Mouse (Mus musculus) hindbrain, embryonic 16.5 days (tissue): Measurements from ENCODE around the gene Inha. TPM values are rescaled to one million over a fixed set of nuclear protein-coding genes. Genes with fewer than 3 reads are reported as not detected.

Experiments used
- ATAC-seq: fragments of 200-750 bp; cut with Nextera tagmentation; 2 replicates; pipeline ENCODE4 v1.8.0; 2017; ENCODE audit warnings: moderate TSS enrichment, moderate library complexity
- H3K27ac ChIP-seq: fragments of 300-500 bp; sonication (generic); 2 replicates; pipeline ENCODE4 v1.5.1; 2014; ENCODE audit warnings: low read depth, mild to moderate bottlenecking, control low read depth, low read length, moderate library complexity
- H3K27me3 ChIP-seq: fragments of 300-500 bp; sonication (generic); replicated peaks from 2 replicates; pipeline ENCODE4 v1.6.1; 2014; ENCODE audit warnings: low read length; ENCODE audit not compliant: control insufficient read depth, insufficient read depth
- H3K36me3 ChIP-seq: fragments of 300-500 bp; sonication (generic); 2 replicates; pipeline ENCODE4 v1.6.1; 2014; ENCODE audit warnings: mild to moderate bottlenecking, low read length, moderate library complexity, mixed read lengths; ENCODE audit not compliant: control insufficient read depth, insufficient read depth
- H3K4me1 ChIP-seq: fragments of 300-500 bp; sonication (generic); 2 replicates; pipeline ENCODE4 v1.6.1; 2014; ENCODE audit warnings: low read depth, low read length; ENCODE audit not compliant: control insufficient read depth, insufficient read depth
- H3K4me2 ChIP-seq: fragments of 300-500 bp; sonication (generic); 2 replicates; pipeline ENCODE4 v1.6.1; 2014; ENCODE audit warnings: mild to moderate bottlenecking, low read length, control low read depth, moderate library complexity
- H3K4me3 ChIP-seq: fragments of 300-500 bp; sonication (generic); 2 replicates; pipeline ENCODE4 v1.5.1; 2014; ENCODE audit warnings: mild to moderate bottlenecking, low read length, control low read depth, moderate library complexity
- H3K9ac ChIP-seq: fragments of 300-500 bp; sonication (generic); 2 replicates; pipeline ENCODE4 v1.6.1; 2014; ENCODE audit warnings: low read depth, mild to moderate bottlenecking, control low read depth, low read length, moderate library complexity
- H3K9me3 ChIP-seq: fragments of 300-500 bp; sonication (generic); 2 replicates; pipeline ENCODE4 v1.6.1; 2014; ENCODE audit warnings: mild to moderate bottlenecking, low read length, moderate library complexity; ENCODE audit not compliant: control insufficient read depth
- WGBS: fragments of 180-500 bp; shearing (Covaris S2); extraction: QIAGEN DNeasy Blood & Tissue Kit; methylation state at CpG from one replicate; pipeline ENCODE4 v1.1.7; 2014; 5-methylcytosine and 5-hydroxymethylcytosine counted together
- polyA plus RNA-seq: library from polyadenylated mRNA; unstranded; fragments of >200 nt; fragmentation: Nextera tagmentation; extraction: Ambion mirVana; gene quantifications from 2 replicates; pipeline ENCODE4 v1.2.1, GENCODE M21; 2015

The Inha gene
- polyA plus RNA-seq, 1 experiment from 2014 or later = 17.9 TPM

DNA sequence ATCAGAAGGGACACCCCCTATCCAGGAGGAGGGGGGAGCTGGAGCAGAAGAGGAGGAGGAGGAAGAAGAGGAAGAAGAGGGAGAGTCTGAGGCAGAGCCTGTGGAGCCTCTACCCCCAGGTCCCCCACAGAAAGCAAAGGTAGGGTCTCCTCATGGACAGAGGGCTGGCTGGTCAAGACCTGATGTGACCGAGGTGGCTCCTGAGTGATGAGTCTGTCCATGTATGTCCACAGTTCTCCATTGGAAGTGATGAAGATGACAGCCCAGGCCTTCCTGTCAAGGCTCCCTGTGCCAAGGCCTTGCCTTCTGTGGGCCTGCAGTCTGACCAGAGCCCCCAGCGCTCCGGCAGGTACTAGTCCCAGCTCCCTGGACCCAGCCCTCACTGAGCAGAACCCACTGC, 41.2 kb downstream of the Inha start:
- H3K27me3 ChIP-seq = no peaks in the 10 kb centered on the region
- peaks cover 17% of the 10 kb centered on the region for H3K4me1 ChIP-seq
- peaks cover 27% of the 10 kb centered on the region for H3K36me3 ChIP-seq
- no peak overlapping the region for H3K4me2 ChIP-seq
- H3K27ac ChIP-seq = no peak overlapping the region
- no peaks in the 10 kb centered on the region for H3K9me3 ChIP-seq
- no peak overlapping the region; the same call in 1 of the 2 replicates for H3K9ac ChIP-seq
- no peak overlapping the region for H3K4me3 ChIP-seq
- WGBS = 100% methylated on average over 3 of the region's 3 CpGs
- no peak for ATAC-seq

DNA sequence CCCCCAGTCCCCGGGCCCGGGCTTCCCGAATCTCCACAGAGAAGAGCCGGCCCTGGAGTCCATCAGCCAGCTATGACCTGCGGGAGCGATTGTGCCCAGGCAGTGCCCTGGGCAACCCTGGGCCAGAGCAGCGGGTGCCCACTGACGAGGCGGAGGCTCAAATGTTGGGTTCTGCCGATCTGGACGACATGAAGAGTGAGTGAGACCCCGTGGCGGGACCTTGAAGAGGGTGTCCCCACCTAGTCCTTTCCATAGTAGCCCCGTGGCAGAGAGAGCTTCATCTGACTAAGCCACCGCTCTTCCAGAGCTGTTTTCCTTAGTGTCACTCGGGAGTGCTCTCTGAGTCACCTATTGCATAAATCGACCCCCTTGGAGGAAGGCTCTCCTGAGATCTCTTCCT, 42.0 kb downstream of the Inha start:
- Histone ChIP-seq H3K27ac (no peak overlapping the region), H3K4me3 (no peak overlapping the region), H3K4me1 (peaks cover 17% of the 10 kb centered on the region), H3K27me3 (no peaks in the 10 kb centered on the region), H3K4me2 (no peak overlapping the region), H3K9ac (no peak overlapping the region), H3K36me3 (peaks cover 32% of the 10 kb centered on the region), H3K9me3 (no peaks in the 10 kb centered on the region)
- no peak for ATAC-seq
- WGBS = 89% methylated on average over 17 of the region's 17 CpGs

DNA sequence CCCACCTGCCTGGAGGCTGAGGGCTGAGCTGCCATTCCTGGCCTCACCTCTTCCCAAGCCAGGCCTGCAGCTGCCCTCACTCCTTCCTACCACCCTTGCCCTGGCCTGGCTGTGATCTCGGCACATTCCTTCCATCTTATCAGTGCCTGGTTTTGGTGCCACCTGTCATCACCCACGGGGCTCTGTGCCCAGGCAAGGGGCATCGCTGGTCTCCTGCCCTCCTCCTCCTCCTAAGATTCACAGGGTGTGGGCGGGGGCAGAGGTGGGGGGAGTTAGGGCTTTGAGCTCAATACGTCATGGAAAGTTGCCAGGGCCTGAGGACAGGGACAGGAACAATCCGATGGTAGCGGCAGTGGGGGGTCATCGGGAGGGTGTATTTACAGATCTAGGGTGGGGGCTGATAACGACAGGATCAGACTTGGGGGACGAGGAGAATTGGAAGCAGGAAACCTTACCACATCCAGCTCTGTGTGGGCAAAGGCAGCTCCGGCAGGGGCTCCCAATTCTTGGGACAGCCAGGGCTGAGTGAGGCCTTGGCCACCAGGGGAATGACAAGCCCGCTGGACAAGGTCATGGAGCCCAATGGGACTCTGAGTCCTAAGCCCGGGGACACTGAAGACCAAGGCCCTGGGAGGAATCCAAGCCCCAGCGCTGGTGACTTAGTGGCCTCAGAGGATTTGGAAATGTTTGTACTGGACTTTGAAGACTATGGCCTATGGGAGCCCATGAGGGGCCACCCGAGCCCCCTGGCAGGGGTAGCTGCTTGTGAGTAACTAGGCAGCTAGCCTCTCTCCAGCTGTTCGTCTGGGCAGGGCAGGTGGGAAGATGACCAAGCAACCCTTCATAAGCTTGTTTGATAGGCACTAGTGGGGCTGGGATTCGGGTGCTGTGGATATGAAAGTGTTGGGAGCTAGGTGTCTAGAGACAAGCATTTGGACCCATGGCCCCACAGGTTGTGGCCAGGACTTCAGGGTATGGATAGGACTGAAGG, 42.7 kb downstream of the Inha start:
- Histone ChIP-seq H3K9me3 (no peaks in the 10 kb centered on the region), H3K4me2 (no peak overlapping the region), H3K9ac (no peak overlapping the region), H3K27me3 (no peaks in the 10 kb centered on the region), H3K36me3 (peaks cover 37% of the 10 kb centered on the region), H3K27ac (no peak overlapping the region), H3K4me1 (peaks cover 17% of the 10 kb centered on the region), H3K4me3 (no peak overlapping the region)
- WGBS = 82% methylated on average over 17 of the region's 17 CpGs
- ATAC-seq = no peak

DNA sequence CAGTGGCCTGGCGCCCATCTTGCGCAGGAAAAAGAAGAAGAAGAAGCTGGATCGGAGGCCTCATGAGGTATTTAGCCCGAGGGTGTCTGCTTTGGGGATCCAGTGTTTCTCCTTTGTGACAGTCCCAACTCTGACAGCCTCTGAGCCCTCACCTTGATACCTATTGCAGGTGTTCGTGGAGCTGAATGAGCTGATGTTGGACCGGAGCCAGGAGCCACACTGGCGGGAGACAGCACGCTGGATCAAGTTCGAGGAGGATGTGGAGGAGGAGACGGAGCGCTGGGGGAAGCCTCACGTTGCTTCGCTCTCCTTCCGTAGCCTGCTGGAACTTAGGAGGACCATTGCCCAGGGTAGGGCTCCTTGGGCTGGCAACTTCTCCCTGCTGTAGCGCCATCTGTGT, 43.7 kb downstream of the Inha start:
- WGBS = 88% methylated on average over 15 of the region's 15 CpGs
- no peaks in the 10 kb centered on the region for H3K27me3 ChIP-seq
- H3K9me3 ChIP-seq = no peaks in the 10 kb centered on the region
- H3K36me3 ChIP-seq = peaks cover 44% of the 10 kb centered on the region
- no peak overlapping the region for H3K4me3 ChIP-seq
- peaks cover 14% of the 10 kb centered on the region for H3K4me1 ChIP-seq
- no peak overlapping the region for H3K9ac ChIP-seq
- no peak for ATAC-seq
- no peak overlapping the region for H3K4me2 ChIP-seq
- H3K27ac ChIP-seq = no peak overlapping the region

DNA sequence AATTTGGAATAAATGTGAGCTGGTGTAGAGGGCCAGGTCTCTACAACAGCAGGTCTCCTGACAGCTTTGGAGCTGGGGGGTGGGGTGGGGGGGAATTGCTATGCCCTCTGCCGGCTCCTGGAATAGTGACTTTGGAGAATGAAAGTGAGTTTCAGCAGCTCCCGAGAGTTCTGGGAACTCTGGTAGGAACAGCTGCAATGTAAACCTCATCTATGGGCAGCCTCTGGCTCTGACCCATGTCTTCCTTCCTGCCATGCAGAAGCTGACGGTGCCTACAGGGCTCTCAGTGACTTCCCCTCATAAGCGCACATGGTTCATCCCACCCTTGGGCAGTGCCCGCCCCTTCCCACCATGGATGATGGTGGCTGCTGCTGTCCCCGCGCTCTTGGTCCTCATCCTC, 48.8 kb downstream of the Inha start:
- no peak for ATAC-seq
- 89% methylated on average over 7 of the region's 7 CpGs for whole genome bisulfite sequencing
- Histone ChIP-seq H3K27me3 (no peaks in the 10 kb centered on the region), H3K9me3 (no peaks in the 10 kb centered on the region), H3K4me3 (no peak overlapping the region), H3K4me1 (peaks cover 7% of the 10 kb centered on the region), H3K4me2 (no peak overlapping the region), H3K9ac (no peak overlapping the region), H3K36me3 (peaks cover 56% of the 10 kb centered on the region), H3K27ac (no peak overlapping the region)

DNA sequence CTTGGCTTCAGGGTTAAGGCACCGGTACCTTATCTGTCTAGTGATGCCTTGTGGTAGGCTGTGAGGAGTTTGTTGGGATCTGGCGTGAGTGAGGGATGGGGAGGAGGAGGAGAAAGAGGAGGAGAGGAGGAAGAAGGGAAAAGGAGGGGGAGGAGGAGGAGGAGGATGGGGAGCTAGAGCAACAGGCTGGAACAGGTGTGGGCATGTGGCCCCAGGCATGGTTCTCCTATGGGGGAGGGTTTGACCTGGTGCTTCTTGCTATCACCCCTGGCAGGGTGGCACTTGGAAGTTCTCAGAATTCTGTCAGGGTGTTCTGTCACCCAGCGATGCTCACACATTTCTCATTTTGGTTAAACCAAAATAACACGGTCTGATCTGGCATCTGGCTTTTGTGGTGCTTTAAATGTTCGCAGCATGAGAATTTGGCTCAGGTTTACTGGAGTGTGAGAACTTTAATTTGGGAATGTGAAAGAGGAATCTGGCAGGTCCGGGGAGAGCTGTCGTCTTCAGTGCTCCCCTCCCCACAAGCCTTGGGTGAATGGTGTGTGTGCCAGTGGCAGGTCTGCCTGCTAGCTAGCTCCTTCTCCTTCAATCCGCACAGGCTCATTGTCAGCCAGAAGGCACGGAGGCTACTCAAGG, 49.4 kb downstream of the Inha start:
- no peak overlapping the region for H3K4me2 ChIP-seq
- H3K9me3 ChIP-seq = no peaks in the 10 kb centered on the region
- ATAC-seq = no peak
- no peaks in the 10 kb centered on the region for H3K27me3 ChIP-seq
- no peak overlapping the region for H3K9ac ChIP-seq
- H3K36me3 ChIP-seq = peaks cover 55% of the 10 kb centered on the region
- no peak overlapping the region for H3K27ac ChIP-seq
- H3K4me3 ChIP-seq = no peak overlapping the region
- H3K4me1 ChIP-seq = peaks cover 11% of the 10 kb centered on the region
- 88% methylated on average over 9 of the region's 9 CpGs for WGBS

DNA sequence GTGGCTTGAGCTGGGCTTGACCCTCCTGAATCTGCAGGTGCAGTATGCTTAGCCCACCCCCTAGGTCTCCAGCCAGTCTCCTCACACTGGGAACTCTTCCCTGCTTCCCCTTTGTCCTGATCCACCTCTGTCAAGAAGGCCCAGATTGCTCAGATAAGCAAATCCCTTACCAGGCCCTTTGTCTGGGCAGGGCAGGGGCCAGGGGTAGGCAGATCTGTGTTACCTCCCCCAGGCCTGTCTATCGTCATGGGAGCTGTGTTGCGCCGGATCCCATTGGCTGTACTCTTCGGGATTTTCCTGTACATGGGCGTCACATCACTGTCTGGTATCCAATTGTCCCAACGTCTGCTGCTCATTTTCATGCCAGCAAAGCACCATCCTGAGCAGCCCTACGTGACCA, 50.2 kb downstream of the Inha start:
- H3K36me3 ChIP-seq = peaks cover 48% of the 10 kb centered on the region
- 89% methylated on average over 7 of the region's 7 CpGs for WGBS
- H3K9me3 ChIP-seq = no peaks in the 10 kb centered on the region
- no peak overlapping the region for H3K4me3 ChIP-seq
- no peak for ATAC-seq
- H3K27ac ChIP-seq = no peak overlapping the region
- H3K4me2 ChIP-seq = no peak overlapping the region
- no peak overlapping the region for H3K9ac ChIP-seq
- H3K27me3 ChIP-seq = no peaks in the 10 kb centered on the region
- H3K4me1 ChIP-seq = peaks cover 17% of the 10 kb centered on the region

DNA sequence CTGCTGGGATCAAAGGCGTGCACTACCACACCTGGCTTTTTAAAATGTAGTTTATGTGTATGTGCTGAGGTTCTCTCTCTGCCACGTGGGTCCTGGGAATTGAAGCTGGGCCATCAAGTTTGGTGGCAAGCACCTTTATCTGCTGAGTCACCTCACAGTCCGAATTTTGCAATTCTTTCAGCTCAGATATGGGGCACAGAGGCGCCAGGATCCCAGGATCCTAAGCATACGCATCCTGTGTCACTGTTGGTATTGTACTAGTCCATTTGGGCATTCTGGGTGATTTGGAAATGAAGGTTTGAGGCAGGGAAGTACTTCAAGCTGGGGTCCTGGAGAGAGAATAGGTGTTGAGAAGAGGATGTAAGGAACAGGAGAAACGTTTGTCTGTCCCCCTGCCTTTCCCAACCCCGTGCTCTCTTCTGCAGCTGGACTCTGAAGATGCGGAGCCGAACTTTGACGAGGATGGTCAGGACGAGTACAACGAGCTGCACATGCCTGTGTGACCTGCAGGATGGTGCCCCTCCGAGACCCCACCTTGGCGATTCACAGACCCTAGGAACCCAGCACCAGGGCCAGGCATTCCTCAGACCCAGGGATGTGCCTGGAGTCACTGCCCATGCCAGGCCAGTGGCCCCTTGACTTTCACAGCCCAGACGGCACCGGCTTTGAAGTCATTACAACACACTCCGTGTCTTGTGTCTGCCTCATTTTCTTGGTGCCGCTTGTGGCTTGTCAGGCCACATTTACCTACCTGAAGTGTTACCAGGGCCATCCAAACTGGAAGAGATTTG, 51.7 kb downstream of the Inha start:
- Histone ChIP-seq H3K4me2 (no peak overlapping the region), H3K4me1 (peaks cover 17% of the 10 kb centered on the region), H3K27ac (no peak overlapping the region; the same call in 1 of the 2 replicates), H3K4me3 (no peak overlapping the region), H3K9me3 (no peaks in the 10 kb centered on the region), H3K9ac (no peak overlapping the region), H3K36me3 (peaks cover 34% of the 10 kb centered on the region), H3K27me3 (no peaks in the 10 kb centered on the region)
- WGBS = 90% methylated on average over 18 of the region's 18 CpGs
- 0 out of 2 replicates have a peak, but pooled peaks have one; percentile 1 for ATAC-seq
